Mouse (Mus musculus) monocyte, adult 5-6 weeks (primary cell): ENCODE measurements around the gene Dusp14. TPM values are rescaled to one million over a fixed set of nuclear protein-coding genes. Genes with fewer than 3 reads are reported as not detected.

Experiments
- ATAC-seq: fragments of 153-309, 156-312 bp; replicated peaks from 2 replicates; pipeline ENCODE4 v1.8.0; 2017; ENCODE audit warnings: mild to moderate bottlenecking; ENCODE audit not compliant: low TSS enrichment, insufficient number of reproducible peaks, severe bottlenecking, poor library complexity, low FRiP score
- total RNA-seq: library from RNA; stranded (forward); fragments of 200-1000, 200-491, 200-594 nt; gene quantifications from 3 replicates; pipeline ENCODE4 v1.2.3, GENCODE M21; 2017

Dusp14 gene
- total RNA-seq, 1 experiment from 2014 or later, result 0.76 TPM

DNA sequence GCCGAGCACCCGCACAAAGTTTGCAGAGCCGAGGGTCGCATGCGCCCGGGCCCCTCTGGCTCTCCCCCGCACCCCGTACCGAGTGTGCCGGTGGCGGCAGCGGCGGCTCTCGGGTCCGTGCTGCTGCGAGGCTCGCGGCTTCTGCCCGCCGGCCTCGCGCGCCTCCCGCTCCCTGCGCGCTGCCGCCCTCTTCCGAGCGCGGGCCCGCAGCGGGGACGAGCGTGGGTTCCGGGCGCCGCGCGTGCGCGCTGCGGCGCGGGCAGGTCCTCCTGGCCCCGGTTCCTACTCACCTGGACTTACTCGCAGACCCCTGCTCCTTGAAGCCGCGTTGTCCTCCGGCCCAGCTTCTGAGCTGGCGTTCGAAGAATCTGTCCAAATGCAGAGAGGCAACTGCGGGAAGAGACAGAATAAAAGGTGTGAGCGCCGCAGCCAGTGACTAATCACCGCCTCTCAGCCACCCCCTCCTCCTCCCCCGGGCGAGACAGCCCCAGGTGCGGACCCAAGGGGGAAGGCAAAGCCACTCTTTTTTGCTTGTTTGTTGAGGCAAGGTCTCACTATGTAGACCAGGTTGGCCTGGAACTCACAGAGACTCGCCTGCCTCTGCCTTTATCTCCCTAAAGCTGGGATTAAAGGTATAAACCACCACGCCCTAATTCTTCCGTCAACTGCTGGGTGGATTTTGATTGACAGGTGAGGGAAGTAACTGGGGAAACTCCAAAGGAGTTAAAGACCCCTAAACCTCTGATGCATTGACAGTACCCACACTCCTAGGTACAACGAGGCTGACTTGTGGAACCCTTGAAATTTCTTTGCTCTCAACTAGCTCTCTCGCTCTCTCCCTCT is 649 bp downstream of the Dusp14 start:
- ATAC-seq, result no peak

DNA sequence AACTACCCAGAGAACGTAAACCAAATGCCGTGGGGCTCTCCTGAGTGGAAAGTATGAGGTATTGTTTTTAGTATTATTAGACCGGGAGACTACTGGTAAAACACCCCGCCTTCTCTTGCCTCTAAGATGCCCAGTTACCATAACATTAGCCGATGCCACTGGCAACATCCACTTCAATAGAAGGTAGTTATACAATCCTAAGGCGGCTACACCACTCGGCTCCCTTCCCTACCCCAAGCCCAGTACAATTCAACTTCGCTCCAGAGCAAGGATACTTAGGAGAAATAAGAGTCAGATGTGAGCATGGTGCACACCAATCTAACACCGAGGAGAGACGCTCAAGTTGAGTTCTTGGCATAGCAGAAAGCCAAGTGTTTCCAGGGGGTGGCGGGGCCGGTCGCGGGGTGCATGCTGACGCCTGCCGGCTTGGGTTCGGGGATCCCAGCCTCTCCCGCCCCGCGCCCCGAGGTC is 1.3 kb downstream of the Dusp14 start:
- ATAC-seq, result no peak

DNA sequence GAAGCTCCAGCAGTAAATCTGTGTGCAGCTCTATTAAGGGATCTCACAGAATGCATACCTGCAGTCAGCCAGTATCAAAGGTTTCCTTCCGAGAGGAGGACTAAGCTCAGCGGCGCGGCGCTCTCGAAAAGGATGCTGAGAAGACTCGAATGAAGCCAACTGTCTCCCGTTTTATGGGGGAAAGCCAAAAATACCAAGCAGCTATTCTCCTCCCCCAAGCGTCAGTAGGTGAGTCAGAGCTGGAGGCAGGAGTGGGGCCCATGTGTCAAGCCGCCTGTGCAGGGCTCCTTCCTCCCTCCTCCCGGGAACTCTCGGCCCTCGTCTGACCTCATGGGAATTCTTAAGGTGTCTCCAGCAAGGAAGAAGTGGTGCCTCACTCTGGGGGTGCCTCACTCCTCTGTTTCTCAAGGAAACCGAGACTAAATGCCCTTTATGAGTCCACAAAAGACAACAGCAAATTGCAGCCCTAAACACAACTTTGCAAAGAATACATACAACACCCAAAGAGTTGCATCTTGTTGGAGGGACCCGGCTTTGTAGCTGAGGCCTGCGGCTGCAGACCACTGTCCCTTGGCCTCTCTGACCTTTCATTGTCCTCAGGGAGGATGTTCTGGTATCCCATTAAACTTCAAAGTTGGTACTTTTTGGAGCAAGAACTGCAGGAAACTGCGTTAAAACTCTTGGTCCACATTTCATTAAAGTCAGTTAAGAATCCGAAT is 2.0 kb downstream of the Dusp14 start:
- ATAC-seq, result no peak

DNA sequence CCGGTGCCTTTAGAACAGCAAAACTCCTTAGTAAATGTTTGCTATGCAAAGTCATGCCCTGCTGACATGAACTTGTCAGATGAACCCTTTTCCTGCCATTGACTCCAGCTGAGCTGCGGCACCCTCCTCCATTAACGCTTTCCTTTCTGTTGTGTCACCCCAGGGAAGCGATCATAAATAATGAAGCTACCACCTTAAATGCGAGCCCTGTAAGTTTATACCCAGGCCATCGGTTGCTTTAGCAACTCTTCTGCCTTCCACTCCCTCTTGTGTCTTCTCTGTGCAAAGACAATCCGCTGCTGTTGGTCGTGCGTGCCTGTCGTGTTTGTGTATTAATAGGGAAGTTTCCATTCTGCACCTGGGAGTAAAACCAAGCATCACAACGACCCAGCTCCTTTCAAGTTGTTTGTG is 3.0 kb downstream of the Dusp14 start:
- no peak for ATAC-seq

DNA sequence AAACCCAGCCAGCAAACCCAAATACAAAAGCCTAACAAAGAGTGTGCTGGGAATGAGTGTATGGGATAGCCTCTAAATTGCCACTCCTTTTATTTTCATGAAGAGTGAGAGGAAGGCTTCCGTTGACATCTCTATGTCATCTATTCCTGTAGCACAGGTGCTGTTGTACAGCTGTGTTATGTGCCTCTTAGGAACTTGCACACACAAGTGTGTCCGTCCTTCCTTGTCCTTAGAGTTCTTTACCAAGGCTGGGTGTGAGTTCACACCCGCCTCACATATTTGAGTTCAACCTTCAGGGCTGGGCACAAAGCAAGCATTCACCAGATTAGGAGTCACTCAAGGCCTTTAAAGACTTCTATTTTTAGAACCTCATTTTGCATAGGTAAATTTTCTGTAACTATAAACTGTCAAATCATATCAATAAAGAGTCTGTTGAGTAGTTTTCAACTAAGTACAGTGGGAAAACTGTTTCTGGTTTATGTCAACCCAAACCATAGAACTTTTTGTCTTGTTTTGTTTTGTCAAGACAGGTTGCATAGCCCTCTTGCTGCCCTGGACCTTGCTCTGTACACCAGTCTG is 5.3 kb downstream of the Dusp14 start:
- ATAC-seq, result no peak

DNA sequence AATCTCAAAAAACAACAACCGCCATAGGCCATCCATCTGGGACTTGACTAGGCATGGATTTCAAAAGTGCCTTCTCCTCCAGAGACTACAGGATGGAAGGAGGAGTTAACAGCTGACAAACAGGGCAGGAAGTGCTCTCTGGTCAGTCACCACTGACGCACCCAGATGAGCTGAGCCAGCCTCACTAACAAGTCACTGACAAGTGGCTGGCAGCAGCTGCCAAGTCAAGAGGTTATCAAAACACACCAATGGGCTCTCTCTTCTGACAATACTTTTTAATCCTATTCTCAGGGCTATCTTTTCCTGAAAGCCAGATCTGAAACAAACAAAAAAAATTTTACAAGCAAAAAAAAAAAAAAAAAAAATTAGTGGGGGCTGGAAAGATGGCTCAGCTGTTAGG is 6.3 kb downstream of the Dusp14 start:
- no peak for ATAC-seq

DNA sequence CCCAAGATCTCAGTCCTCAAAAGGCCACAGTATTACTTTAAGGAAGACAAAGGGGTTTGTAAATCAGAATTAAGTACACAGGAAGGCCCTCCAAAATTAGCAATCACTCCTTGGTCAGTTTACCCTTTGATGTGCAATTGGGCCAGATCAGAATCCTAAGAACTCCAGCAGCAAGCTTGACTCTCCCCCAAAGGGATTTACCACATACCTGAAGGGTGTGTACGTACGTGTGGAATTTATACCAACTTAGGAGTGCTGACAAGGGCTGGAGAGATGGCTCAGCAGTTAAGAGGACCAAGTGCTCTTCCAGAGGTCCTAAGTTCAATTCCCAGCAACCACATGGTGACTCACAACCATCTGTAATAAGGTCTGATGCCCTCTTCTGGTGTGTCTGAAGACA is 7.2 kb downstream of the Dusp14 start:
- ATAC-seq, result no peak

DNA sequence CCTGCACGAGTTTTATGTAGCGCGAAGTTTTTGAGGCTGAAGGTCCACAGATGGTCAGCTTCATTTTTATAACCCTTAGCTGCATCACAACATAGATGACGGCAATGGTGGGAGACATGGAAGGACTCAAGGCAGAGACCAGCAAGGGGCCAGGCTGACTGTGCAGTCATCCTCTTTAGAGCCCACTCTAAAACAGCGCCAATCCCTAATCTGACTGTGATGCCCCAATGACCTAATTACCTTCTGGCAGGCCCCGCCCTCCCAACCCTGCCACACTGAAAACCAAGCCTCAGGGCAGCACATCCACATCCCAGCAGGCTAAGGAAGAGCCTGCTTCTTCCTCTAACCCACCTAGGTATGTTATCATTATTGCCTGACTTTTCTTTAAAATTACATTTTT is 8.4 kb downstream of the Dusp14 start:
- no peak for ATAC-seq

DNA sequence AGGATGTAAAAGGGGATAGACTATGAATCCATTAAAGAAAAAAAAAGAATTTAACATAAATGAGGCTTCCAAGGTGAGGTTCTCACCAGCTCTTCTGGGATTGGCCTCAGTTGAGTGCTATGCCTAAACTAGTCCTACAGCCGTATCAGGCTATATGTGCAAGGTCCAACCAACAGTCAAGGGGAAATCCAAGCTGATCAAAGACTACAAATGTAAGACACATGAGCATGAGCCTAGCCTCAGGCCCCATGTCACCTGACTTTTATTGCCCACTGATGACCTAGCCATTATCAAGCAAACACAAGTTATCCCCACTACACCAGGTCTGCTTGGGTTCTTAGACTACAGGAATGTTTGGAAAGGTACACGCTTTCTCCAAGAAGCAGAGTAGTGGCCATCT is 9.3 kb downstream of the Dusp14 start:
- ATAC-seq, result no peak

DNA sequence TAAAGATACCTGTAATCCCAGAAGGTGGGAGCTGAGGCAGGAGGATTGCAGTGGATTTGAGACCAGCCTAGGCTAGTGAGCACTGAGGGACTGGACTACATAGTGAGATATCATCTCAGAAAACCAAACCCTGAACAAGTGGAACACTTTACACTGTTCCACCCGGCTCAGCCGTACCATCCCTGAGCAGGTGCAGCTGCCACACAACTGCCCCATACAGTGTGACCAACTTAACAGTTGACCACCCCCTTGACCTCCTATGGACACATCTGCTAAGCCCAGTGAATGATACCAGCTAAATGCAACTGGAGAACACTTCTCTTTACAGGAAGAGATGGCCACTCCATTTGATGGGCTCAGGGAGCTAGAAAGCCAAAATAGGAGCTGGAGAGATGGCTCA is 11.6 kb downstream of the Dusp14 start:
- ATAC-seq, result no peak

DNA sequence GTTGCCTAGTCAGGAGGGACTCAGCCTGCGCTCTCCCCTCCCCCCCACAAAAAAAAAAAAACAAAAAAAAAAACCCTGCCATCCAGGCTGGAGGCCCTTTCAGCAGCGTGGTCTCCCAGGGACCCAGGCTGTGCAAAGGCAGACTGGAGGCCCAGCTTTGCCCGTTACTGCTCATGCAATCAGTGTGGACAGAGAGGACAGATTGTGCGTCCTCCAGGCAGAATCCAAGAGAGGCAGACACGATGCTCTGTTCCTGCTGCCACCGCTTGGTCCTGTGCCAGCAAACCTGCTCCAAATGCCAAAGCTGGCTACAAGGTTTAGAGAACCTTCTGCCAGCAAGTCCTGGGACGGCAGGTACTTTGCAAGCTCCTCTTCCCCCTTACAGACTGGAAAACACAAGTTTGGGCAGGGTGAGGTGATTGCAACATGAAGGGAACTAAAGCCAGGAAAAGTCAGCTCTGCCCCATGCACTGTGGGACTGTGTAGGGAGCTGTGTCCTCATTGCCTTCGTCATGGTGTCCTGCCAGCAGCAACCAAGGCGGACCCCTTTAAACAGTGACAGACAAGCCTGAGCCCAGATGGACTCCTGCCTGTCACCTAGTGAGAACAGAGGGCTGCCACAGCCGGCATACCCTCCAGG is 15.4 kb downstream of the Dusp14 start:
- ATAC-seq, result no peak

DNA sequence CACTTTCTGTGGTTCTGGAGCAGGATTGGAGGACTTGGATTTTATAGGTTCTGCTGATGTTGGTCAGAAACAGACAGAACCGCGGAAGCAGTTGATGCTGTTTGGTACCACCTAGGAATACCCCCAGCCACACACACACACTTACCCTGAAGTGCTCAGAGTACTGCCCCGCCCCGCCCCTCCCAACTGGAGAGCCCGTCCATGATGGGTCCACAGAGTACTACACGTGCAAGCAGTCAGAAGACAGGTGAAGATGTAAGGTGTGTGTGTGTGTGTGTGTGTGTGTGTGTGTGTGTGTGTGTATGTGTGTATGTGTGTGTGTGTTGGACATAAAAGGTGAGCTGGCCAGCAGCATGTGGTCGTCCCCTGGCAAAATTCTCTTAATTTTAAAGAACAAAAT is 16.0 kb downstream of the Dusp14 start:
- no peak for ATAC-seq

DNA sequence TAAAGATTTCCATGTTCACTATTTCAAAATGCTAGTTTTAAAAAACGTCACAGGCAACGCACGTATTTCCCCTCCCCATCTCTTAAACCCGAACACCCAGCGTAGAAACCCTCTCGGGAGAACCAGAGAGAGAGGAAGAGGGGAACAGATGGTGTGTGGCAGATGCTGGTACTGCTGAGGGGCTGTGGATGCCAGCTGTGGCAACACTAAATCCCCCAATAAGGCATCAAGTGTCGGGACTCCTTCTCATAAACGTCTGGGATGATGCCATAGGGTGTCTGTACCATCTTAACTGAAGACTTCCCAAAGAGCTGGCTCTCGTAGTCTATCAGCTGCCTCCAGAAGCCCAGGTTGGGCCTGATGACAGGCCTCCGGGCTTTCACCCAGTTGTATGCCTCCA is 20.6 kb downstream of the Dusp14 start:
- no peak for ATAC-seq

DNA sequence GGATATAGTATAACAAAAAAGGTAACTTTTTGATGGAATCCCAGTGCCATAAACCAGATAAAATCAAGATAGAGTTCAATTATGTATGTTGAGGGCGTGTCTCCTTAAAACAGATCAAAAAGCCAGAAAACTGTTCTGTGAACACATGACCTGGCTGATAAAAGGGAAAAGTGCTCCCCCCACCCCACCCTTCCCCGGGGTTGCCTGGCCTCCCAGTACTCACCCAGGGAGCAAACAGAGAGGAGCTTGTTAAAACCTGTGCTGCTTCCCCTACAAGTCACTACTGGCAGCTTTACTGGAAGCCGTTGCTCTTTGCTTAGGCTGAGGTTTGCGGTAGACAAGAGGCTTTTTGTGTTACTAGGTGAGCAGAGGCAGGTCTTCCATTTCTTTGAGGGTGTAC is 21.8 kb downstream of the Dusp14 start:
- ATAC-seq, result no peak

DNA sequence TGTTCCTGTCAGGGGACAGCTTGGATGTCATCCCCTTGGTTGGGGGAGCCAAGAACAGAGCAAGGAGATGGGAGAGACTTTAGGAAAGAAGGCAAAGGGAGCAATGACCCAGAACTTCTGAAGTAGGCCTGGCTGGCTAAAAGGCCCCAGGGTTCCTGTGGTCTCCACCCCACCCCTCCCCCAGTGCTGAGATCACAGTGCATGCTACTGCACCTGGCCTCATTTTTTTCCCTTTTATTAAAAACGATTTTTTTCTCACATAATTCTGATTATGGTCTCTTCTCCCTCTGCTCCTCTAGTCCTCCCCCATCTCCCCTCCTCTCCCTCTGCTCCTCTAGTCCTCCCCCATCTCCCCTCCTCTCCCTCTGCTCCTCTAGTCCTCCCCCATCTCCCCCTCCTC is 24.1 kb downstream of the Dusp14 start:
- no peak for ATAC-seq

DNA sequence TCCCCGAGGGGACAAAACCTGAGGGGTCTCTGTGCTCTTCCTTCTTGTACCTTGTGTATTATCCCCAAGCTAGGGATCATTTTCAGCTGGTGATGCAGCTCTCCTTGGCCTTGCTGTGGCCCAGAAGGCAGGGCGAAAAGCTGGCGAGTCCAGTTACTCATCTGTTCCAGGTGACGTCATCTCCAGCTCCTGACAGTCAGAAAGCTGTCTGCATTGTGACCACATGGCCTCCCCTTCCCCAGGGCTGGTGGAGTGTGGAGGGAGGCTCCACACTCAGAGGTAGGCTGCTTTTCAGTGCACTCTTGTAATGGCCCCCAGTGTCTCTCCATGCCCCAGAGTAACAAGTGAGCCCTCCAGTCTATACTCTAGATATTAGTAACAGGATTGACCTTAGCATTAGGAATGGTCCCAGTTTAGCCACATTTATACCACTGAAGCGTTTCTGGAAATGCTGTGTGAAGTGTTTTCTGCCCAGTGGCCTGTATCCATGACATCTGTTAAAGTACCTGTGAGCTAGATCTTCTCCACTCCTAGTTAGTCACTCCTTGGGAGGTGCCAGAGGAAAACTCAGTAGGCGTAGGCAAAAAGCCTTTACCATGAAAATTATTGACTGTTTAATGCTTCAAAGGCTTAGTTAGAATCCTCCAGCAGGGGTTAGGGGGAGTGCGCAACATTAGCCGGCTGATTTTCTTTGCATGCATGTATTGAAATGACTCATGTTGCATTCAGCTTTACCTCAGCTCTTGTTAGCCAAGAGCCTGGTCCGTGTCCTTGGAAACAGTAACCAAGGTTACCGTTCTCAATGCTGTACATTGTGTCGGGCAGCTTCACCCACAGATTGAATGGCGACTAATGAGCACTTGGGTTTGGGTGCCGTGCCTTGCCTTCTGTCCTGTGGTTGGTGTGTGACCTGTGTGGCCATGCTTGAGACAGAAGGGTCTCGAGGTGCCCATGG is 26.0 kb downstream of the Dusp14 start:
- no peak for ATAC-seq

DNA sequence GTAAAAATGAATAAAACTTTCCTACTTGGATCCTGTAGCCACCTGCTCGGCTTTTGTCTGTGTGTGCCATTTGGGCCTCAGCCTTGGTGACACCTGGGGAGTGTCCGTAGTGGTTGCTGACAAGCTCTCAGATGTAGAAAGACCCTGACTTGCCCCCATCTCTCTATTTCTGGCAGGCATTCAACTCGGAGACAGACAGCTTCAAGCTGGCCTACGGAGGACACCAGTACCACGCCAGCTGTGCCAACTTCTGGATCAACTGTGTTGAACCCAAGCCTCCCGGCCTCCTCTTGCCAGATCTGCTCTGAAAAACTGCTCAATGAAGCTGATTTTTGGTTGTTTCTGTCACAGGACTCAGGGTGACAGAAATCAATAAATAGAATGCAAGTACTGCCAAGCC is 28.4 kb downstream of the Dusp14 start:
- ATAC-seq, result no peak

DNA sequence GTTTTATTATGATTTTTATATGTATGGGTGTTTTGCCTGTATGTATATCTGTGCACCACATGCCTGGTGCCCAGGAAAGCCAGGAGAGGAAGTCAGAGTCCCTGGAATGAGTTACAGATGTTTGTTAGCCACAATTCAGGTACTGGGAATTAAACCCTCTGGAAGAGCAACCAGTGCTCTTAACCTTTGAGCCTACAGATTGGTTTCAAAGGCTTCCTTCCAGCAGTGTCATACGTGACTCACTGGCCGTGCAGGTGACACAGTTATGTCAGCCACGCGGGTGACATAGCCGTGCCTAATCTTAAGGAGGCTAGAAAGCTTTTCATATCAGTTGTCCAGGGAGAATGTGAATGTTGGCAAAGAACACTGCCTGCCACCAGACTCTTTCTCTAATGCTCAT is 35.4 kb downstream of the Dusp14 start:
- no peak for ATAC-seq
